Mouse (Mus musculus) midbrain, embryonic 13.5 days (tissue): Measurements from ENCODE around the gene Aktip. TPM values are rescaled to one million over a fixed set of nuclear protein-coding genes. Genes with fewer than 3 reads are reported as not detected.

Source experiments
- ATAC-seq: fragments of 200-750 bp; cut with Nextera tagmentation; 2 replicates; pipeline ENCODE4 v1.8.0; 2017; ENCODE audit warnings: mild to moderate bottlenecking, moderate TSS enrichment, moderate library complexity
- H3K27ac ChIP-seq: fragments of 300-500 bp; sonication (generic); 2 replicates; pipeline ENCODE4 v1.5.1; 2015; ENCODE audit warnings: inconsistent platforms, mild to moderate bottlenecking, moderate library complexity
- H3K27me3 ChIP-seq: fragments of 300-500 bp; sonication (generic); 2 replicates; pipeline ENCODE4 v1.6.1; 2015; ENCODE audit warnings: mild to moderate bottlenecking, inconsistent platforms
- H3K36me3 ChIP-seq: fragments of 300-500 bp; sonication (generic); 2 replicates; pipeline ENCODE4 v1.6.1; 2015; ENCODE audit warnings: mild to moderate bottlenecking, inconsistent platforms
- H3K4me1 ChIP-seq: fragments of 300-500 bp; sonication (generic); replicated peaks from 2 replicates; pipeline ENCODE4 v1.6.1; 2015; ENCODE audit warnings: inconsistent platforms
- H3K4me2 ChIP-seq: fragments of 300-500 bp; sonication (generic); replicated peaks from 2 replicates; pipeline ENCODE4 v1.6.1; 2015; ENCODE audit warnings: moderate library complexity, mild to moderate bottlenecking, inconsistent platforms
- H3K4me3 ChIP-seq: fragments of 300-500 bp; sonication (generic); replicated peaks from 2 replicates; pipeline ENCODE4 v1.5.1; 2015; ENCODE audit warnings: mild to moderate bottlenecking, inconsistent platforms
- H3K9ac ChIP-seq: fragments of 300-500 bp; sonication (generic); replicated peaks from 2 replicates; pipeline ENCODE4 v1.6.1; 2015; ENCODE audit warnings: mild to moderate bottlenecking, inconsistent platforms
- H3K9me3 ChIP-seq: fragments of 300-500 bp; sonication (generic); 2 replicates; pipeline ENCODE4 v1.6.1; 2016; ENCODE audit warnings: mild to moderate bottlenecking, inconsistent platforms
- WGBS: fragments of 180-500 bp; shearing (Covaris S2); methylation state at CpG from one replicate; pipeline ENCODE4 v1.1.7; 2015; 5-methylcytosine and 5-hydroxymethylcytosine counted together
- polyA plus RNA-seq: library from polyadenylated mRNA; unstranded; fragments of >200 nt; fragmentation: Nextera tagmentation; extraction: Ambion mirVana; gene quantifications from 2 replicates; pipeline ENCODE4 v1.2.1, GENCODE M21; 2015

Gene Aktip
- polyA plus RNA-seq, 1 experiment from 2014 or later: 133 TPM

- no peaks in the 10 kb centered on the region for H3K4me1 ChIP-seq
- no peak overlapping the region for H3K4me3 ChIP-seq
- H3K9ac ChIP-seq: no peak overlapping the region
- H3K4me2 ChIP-seq: no peak overlapping the region
- 85% methylated on average over 7 of the region's 7 CpGs for WGBS
- H3K27ac ChIP-seq: no peak overlapping the region
- H3K9me3 ChIP-seq: 0 out of 2 replicates have a peak, but pooled peaks cover 4% of the 10 kb centered on the region
- H3K27me3 ChIP-seq: no peaks in the 10 kb centered on the region
- H3K36me3 ChIP-seq: no peaks in the 10 kb centered on the region
- no peak for ATAC-seq
These were observed 48.2 kb downstream of the Aktip start for GRCm38 (mm10) chr8:91151531-91151930.

- Histone ChIP-seq H3K4me3 (no peak overlapping the region), H3K36me3 (no peaks in the 10 kb centered on the region), H3K9ac (no peak overlapping the region), H3K9me3 (0 out of 2 replicates have a peak, but pooled peaks cover 4% of the 10 kb centered on the region), H3K4me2 (no peak overlapping the region), H3K27me3 (no peaks in the 10 kb centered on the region), H3K27ac (no peak overlapping the region), H3K4me1 (no peaks in the 10 kb centered on the region)
- WGBS: 70% methylated on average over 3 of the region's 3 CpGs
- ATAC-seq: no peak
These were observed 50.5 kb downstream of the Aktip start for GRCm38 (mm10) chr8:91149298-91149697.

- no peak overlapping the region for H3K4me3 ChIP-seq
- H3K9me3 ChIP-seq: no peaks in the 10 kb centered on the region
- no peak overlapping the region for H3K27ac ChIP-seq
- no peaks in the 10 kb centered on the region for H3K27me3 ChIP-seq
- H3K4me2 ChIP-seq: no peak overlapping the region
- H3K36me3 ChIP-seq: no peaks in the 10 kb centered on the region
- no peaks in the 10 kb centered on the region for H3K4me1 ChIP-seq
- no peak; the same call in 1 of the 2 replicates for ATAC-seq
- H3K9ac ChIP-seq: no peak overlapping the region
- 84% methylated on average over 15 of the region's 15 CpGs for WGBS
These were observed 51.1 kb downstream of the Aktip start for GRCm38 (mm10) chr8:91148643-91149178.

- 7% methylated on average over 6 of the region's 6 CpGs for WGBS
- H3K27me3 ChIP-seq: no peaks in the 10 kb centered on the region
- H3K4me1 ChIP-seq: no peaks in the 10 kb centered on the region
- H3K9ac ChIP-seq: no peak overlapping the region
- no peak overlapping the region for H3K4me2 ChIP-seq
- no peaks in the 10 kb centered on the region for H3K36me3 ChIP-seq
- H3K9me3 ChIP-seq: no peaks in the 10 kb centered on the region
- ATAC-seq: peak; percentile 60
- no peak overlapping the region for H3K4me3 ChIP-seq
- no peak overlapping the region for H3K27ac ChIP-seq
These were observed 52.1 kb downstream of the Aktip start for GRCm38 (mm10) chr8:91147715-91148114.

- no peak for ATAC-seq
- Histone ChIP-seq H3K36me3 (no peaks in the 10 kb centered on the region), H3K4me3 (no peak overlapping the region), H3K9me3 (0 out of 2 replicates have a peak, but pooled peaks cover 6% of the 10 kb centered on the region), H3K9ac (no peak overlapping the region), H3K27me3 (no peaks in the 10 kb centered on the region), H3K4me1 (no peaks in the 10 kb centered on the region), H3K27ac (no peak overlapping the region), H3K4me2 (no peak overlapping the region)
- 87% methylated on average over 4 of the region's 4 CpGs for WGBS
These were observed 58.9 kb downstream of the Aktip start for GRCm38 (mm10) chr8:91140828-91141227.

GRCm38 (mm10) chr8:91135308-91136181 is 64.2 kb downstream of the Aktip start:
- H3K9ac ChIP-seq: no peak overlapping the region
- H3K27me3 ChIP-seq: no peaks in the 10 kb centered on the region
- H3K9me3 ChIP-seq: no peaks in the 10 kb centered on the region
- peaks cover 35% of the 10 kb centered on the region for H3K4me1 ChIP-seq
- 60% methylated on average over 14 of the region's 14 CpGs for WGBS
- no peak for ATAC-seq
- H3K4me2 ChIP-seq: no peak overlapping the region
- H3K36me3 ChIP-seq: no peaks in the 10 kb centered on the region
- peak overlapping the region; percentile 80 for H3K27ac ChIP-seq
- no peak overlapping the region for H3K4me3 ChIP-seq

- peaks cover 35% of the 10 kb centered on the region for H3K4me1 ChIP-seq
- peak overlapping the region; percentile 36; the same call in 1 of the 2 replicates for H3K9ac ChIP-seq
- no peaks in the 10 kb centered on the region; the same call in 1 of the 2 replicates for H3K36me3 ChIP-seq
- H3K27me3 ChIP-seq: no peaks in the 10 kb centered on the region
- peak overlapping the region; percentile 39 for H3K4me2 ChIP-seq
- ATAC-seq: no peak
- peak overlapping the region; percentile 80 for H3K27ac ChIP-seq
- H3K4me3 ChIP-seq: peak overlapping the region; percentile 14
- WGBS: 49% methylated on average over 12 of the region's 12 CpGs
- no peaks in the 10 kb centered on the region for H3K9me3 ChIP-seq
These were observed 65.1 kb downstream of the Aktip start for GRCm38 (mm10) chr8:91134659-91135058.

- Histone ChIP-seq H3K27me3 (no peaks in the 10 kb centered on the region), H3K4me2 (peak overlapping the region; percentile 39), H3K9ac (peak overlapping the region; percentile 36; the same call in 1 of the 2 replicates), H3K36me3 (peaks cover 6% of the 10 kb centered on the region), H3K9me3 (no peaks in the 10 kb centered on the region), H3K27ac (peak overlapping the region; percentile 80), H3K4me3 (peak overlapping the region; percentile 86), H3K4me1 (peaks cover 35% of the 10 kb centered on the region)
- WGBS: under 1% methylated on average over 24 of the region's 24 CpGs
- ATAC-seq: peak; percentile 99
These were observed 65.7 kb downstream of the Aktip start for GRCm38 (mm10) chr8:91134070-91134475.

GRCm38 (mm10) chr8:91133441-91134069 is 66.2 kb downstream of the Aktip start:
- WGBS: under 1% methylated on average over 58 of the region's 58 CpGs
- Histone ChIP-seq H3K36me3 (peaks cover 11% of the 10 kb centered on the region), H3K4me2 (peak overlapping the region; percentile 85), H3K4me3 (peak overlapping the region; percentile 86), H3K4me1 (peaks cover 35% of the 10 kb centered on the region), H3K27ac (peak overlapping the region; percentile 69), H3K9me3 (no peaks in the 10 kb centered on the region), H3K9ac (peak overlapping the region; percentile 89), H3K27me3 (no peaks in the 10 kb centered on the region)
- no peak for ATAC-seq

- H3K9ac ChIP-seq: peak overlapping the region; percentile 89
- H3K27me3 ChIP-seq: no peaks in the 10 kb centered on the region
- H3K27ac ChIP-seq: no peak overlapping the region
- 83% methylated on average over 4 of the region's 4 CpGs for WGBS
- peaks cover 19% of the 10 kb centered on the region for H3K36me3 ChIP-seq
- H3K4me1 ChIP-seq: peaks cover 35% of the 10 kb centered on the region
- ATAC-seq: no peak
- peak overlapping the region; percentile 86 for H3K4me3 ChIP-seq
- H3K9me3 ChIP-seq: no peaks in the 10 kb centered on the region
- H3K4me2 ChIP-seq: peak overlapping the region; percentile 85
These were observed 67.0 kb downstream of the Aktip start for GRCm38 (mm10) chr8:91132731-91133130.

- 93% methylated on average over 8 of the region's 8 CpGs for WGBS
- H3K36me3 ChIP-seq: peaks cover 70% of the 10 kb centered on the region
These were observed 73.0 kb downstream of the Aktip start for GRCm38 (mm10) chr8:91126786-91127185.

GRCm38 (mm10) chr8:91124315-91124714 is 75.5 kb downstream of the Aktip start:
- H3K4me3 ChIP-seq: no peak overlapping the region
- 92% methylated on average over 5 of the region's 5 CpGs for WGBS
- H3K4me2 ChIP-seq: no peak overlapping the region
- H3K27ac ChIP-seq: no peak overlapping the region
- H3K9me3 ChIP-seq: no peaks in the 10 kb centered on the region
- H3K4me1 ChIP-seq: no peaks in the 10 kb centered on the region
- no peak for ATAC-seq
- H3K36me3 ChIP-seq: peaks cover 91% of the 10 kb centered on the region
- no peaks in the 10 kb centered on the region for H3K27me3 ChIP-seq
- H3K9ac ChIP-seq: no peak overlapping the region

More at GRCm38 (mm10) chr8:91126786-91127185, 73.0 kb downstream of the Aktip start:
- Histone ChIP-seq H3K27ac (no peak overlapping the region), H3K4me1 (peaks cover 10% of the 10 kb centered on the region), H3K9ac (no peak overlapping the region), H3K27me3 (no peaks in the 10 kb centered on the region), H3K4me2 (no peak overlapping the region), H3K4me3 (no peak overlapping the region), H3K9me3 (no peaks in the 10 kb centered on the region)
- ATAC-seq: no peak
